Mouse (Mus musculus): ENCODE data around the gene Man1c1.

GRCm38 (mm10) chr4:134741949-134742348 lies 37.9 kb upstream of the Man1c1 start:
- TF ChIP-seq CTCF (IDR thresholded peaks at IDR 0.05; ENCODE audit: low read depth): no peak
- TF ChIP-seq EP300 (IDR thresholded peaks at IDR 0.05; ENCODE audit: low read depth): no peak
